Mouse (Mus musculus) gastrocnemius, postnatal 14 days (tissue): ENCODE measurements around the gene Sectm1a. TPM values are rescaled to one million over a fixed set of nuclear protein-coding genes. Genes with fewer than 3 reads are reported as not detected.
"Not testable (repeated sequence)": the region's sequence is repeated elsewhere in the genome, so short reads cannot be mapped to it uniquely, and the experiment has no call there.

Experiments used
- DNase-seq: peaks from one replicate; pipeline ENCODE4 v3.0.0; 2021; ENCODE audit warnings: mixed read lengths
- intact Hi-C: fragments of 180-260 bp; cut with DNase I; formaldehyde crosslinking; loops from one replicate; pipeline ENCODE4 v1.15.1; 2025; ENCODE audit warnings: low total_unique reads
- long read RNA-seq, 2 experiments: library from polyadenylated mRNA; stranded (forward); transcript quantifications; one replicate each; pipeline ENCODE4 v2.0.0; 2021
- total RNA-seq, 2 experiments: library from RNA; stranded (reverse); gene quantifications; 2 replicates each; pipeline ENCODE4 v1.2.3; 2021

Gene Sectm1a
- total RNA-seq, result not detected
- long read RNA-seq, experiment 1, result 0 reads
- long read RNA-seq, experiment 2, result 0 reads

DNA sequence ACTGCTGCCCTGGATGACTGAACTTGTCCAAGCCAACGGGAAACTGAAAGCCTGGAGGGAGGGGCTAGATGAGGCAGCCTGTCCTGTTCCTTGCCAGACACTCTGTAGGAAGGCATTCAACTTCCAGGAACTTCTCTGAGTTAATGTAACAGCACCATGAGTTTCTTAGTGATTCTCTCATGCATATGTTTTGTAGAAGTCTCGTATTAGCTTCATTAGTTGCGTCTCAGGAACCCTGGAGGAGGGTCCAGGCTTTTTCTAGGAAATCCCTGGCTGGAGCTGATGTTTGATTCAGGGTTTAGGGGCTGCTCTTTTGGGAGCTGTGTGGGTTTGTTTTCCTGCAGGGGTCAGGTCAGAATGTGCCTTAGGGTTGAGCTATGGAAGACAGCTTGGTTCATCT lies at the start of gene Sectm1a:
Gene Sectm1a (minus strand): TSS at position 101 of the 400 bp plus-strand sequence.
- DNase-seq, result no peak
- intact Hi-C loops, result no loop called here

DNA sequence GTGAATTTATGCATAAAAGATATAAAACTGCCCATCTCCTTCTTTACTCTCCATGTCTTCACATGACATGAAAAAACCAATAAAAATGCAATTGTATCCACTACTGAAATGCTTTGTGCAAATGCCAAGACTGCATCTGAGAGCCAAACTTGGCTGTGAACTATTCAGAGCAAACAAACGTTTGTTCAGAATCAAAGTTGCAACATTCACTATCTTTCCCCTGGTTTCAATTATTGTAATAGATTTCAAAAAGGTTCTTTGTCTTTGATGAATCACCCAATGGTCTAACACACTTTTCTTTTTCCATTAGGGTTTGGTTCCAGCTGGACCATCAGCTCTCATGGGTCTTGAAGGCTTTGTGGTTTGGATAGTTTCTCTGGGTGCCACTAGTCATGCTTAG lies 48.6 kb upstream of the Sectm1a start:
- intact Hi-C loops, result no loop called here

GRCm38 (mm10) chr11:121127441-121127840 lies 46.4 kb upstream of the Sectm1a start:
- no peak for DNase-seq
- intact Hi-C loops, result no loop called here

More for the DNA sequence above, 48.6 kb upstream of the Sectm1a start:
- DNase-seq, result no peak

DNA sequence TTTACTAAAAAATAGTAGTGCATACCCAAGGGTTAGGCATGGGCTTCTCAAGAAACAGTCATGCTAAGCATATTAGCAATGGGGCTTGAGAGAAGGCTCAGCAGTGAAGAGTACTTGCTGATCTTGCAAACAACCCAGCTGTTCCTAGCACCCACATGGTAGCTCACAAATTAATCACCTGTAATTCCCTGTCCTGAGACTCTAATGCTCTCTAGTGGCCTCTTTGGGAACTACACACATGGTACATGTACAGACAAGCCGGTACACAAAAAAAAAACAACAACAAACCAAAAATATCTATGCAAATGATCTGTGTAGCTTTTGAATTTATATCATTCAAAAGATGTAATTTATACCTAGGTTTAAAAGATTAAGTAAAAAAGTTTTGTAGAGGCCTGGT lies 45.4 kb upstream of the Sectm1a start:
- DNase-seq, result no peak
- intact Hi-C loops, result no loop called here

GRCm38 (mm10) chr11:121125522-121126172 lies 44.6 kb upstream of the Sectm1a start:
- intact Hi-C loops, result no loop called here
- DNase-seq, result no peak

DNA sequence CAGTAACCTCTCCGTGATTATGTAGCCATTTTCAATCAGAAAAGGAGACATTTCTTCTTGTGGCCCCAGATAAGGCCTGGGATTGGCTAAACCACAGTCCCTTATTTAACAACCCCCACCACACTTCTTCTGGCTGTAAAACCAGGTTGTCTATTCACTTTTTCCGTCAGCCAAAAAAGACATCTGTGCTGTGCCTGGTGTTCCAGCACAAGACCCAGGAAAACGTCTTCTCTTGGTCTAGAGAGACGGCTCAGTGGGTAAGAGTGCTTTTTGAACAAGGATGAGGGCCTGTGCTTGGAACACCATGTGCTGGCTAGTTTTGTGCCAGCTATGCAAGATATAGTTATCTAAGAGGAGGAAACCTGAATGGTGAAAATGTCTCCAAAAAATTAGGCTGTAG lies 42.4 kb upstream of the Sectm1a start:
- no peak for DNase-seq
- intact Hi-C loops, result no loop called here

- DNase-seq, result no peak
- intact Hi-C loops, result no loop called here
Measured at GRCm38 (mm10) chr11:121122024-121122670, 41.1 kb upstream of the Sectm1a start.

GRCm38 (mm10) chr11:121121151-121121550 lies 40.1 kb upstream of the Sectm1a start:
- no peak for DNase-seq
- intact Hi-C loops, result no loop called here

DNA sequence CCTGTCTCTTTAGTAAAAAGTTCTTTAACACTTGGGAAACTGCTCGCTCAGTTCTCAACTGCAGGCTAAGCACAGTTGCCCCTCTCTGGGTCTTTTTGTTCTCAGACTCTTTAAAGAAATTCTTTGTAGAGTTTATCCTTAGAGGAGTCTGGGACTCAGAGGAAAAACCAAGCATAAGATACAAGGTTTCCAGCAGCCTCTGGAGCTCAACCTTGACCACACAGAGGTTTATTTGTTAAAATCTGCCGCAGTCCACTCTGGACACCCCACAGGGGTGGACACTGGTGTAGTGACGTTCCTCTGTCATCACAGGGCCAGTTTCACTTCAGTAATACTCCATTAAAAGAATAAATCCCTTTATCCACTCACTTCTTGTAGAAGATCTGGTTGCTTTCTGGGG lies 37.6 kb upstream of the Sectm1a start, which contains the start of gene Tex19.2:
Gene Tex19.2 (minus strand): TSS at position 101 of the 400 bp plus-strand sequence.
- DNase-seq, result no peak
- intact Hi-C loops, result no loop called here

GRCm38 (mm10) chr11:121118106-121118505 lies 37.1 kb upstream of the Sectm1a start:
- no peak for DNase-seq
- intact Hi-C loops, result no loop called here

DNA sequence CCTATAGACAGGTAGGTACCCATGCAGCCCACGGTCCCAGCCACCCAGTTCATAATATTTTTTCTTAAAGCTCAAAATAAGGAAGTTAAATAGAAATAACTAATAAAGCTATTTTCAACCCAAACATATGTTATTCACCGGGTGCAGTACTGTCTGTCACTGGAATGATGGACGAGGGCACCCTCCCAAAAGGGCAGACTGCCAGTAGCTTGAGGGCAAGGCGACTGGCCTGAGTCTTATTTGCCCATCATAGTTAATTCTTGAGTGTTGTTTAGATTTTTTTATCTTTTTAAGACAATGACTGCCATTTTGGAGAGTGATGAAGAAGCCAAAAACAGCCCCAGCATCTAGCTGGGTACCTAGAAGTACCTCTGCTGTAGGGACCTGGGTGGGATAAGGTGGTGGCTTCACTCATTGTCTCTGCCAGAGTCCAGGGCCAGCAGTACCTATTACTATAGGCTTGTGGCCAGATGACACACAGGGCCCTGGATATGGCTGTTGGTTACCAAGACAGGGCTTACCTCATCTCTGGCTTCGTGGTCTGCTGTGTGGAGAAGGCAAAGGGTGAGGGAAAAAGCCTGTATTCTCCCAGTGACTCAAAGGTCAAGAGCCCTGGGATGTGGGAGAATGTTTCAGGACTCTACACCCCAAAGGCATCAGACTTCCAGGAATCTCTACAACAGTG lies 31.2 kb upstream of the Sectm1a start:
- intact Hi-C loops, result no loop called here
- no peak for DNase-seq

DNA sequence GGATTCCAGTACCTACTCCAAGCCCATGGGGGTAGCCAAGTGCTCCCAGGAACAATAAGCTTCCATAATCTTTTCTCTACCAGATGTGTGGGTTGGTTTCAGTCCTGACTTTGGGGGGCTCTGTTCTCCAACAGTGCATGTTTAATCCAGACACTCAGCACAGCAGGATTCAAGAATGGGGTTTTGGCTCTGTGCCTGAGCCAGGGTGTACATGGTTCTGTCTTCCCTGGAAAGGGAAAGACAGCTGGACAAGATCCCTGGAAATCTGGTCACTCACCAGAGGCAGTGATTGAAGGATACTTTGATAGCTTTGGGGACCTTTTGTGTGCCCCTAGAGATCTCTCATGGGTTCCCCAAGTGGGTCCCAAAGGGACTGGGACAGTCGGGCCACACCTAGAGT lies 30.6 kb upstream of the Sectm1a start:
- no peak for DNase-seq
- intact Hi-C loops, result no loop called here

GRCm38 (mm10) chr11:121111051-121111450 lies 30.0 kb upstream of the Sectm1a start:
- intact Hi-C loops, result no loop called here
- no peak for DNase-seq

- no peak for DNase-seq
- intact Hi-C loops, result no loop called here
Measured at GRCm38 (mm10) chr11:121109986-121110385, 29.0 kb upstream of the Sectm1a start.

DNA sequence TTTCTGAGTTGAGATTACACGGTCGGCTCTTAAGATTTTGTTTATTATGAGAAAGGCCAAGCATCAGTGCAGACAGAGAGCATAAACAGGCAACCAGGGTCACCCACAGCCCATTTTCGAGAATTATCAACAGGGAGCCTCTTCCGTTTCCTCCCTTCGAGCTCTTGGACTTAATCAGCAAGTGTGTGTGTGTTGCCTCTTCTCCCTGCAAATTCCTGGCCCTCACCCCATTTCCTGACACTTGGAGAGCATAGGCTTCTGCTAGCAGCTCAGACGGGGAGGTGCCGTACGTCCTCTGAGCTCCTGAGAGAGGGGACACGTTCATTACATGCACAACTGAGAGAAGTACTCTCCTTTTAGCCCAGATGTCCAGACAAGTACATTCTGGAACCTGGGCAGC lies 27.0 kb upstream of the Sectm1a start:
- no peak for DNase-seq
- intact Hi-C loops, result no loop called here

DNA sequence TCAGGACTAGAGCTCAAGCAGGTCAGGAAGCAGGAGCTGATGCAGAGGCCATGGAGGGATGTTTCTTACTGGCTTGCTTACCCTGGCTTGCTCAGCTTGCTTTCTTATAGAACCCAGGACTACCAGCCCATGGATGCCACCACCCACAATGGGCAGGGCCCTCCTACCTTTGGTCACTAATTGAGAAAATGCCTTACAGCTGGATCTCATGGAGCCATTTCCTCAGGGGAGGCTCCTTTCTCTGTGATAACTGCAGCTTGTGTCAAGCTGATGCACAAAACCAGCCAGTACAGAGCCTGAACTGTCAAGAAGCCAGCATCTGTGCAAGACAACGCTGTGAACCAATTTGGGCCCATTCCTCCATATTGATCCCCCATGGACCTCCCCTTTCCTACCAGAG lies 26.2 kb upstream of the Sectm1a start:
- DNase-seq, intact Hi-C loops: not testable (repeated sequence)

DNA sequence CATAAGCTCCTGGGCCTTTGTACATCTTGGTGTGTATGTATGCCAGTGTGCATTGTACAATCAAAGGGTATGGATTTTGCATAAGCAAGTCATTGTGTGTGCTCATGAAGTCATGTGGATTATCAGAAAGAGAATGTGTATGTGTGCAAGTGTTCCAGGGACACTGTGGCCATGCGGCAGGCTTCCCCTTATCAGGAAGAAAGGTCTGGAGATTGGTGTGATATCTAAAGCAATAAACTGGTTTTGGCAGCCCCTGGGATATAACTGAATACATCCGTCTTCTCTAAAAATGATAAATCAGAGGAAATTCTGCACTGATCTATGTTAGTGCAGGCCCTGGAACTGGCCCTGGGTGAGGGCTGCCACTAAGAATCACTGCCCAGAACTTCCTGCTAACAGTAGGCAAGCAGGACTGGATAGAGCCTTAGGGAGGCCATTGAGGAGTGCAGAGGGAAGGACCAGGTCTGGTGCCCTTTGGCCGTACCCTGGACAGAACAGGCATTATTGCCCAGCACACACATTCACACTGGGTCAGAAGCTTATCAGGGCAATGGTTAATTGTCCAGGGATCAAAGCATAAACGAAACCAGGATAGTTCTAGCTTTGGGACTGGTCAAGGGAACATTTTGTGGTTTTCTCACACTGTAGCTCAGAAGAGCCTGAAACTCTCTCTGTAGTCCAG lies 20.2 kb upstream of the Sectm1a start:
- intact Hi-C loops, result no loop called here
- DNase-seq, result no peak

GRCm38 (mm10) chr11:121100692-121101091 lies 19.7 kb upstream of the Sectm1a start:
- intact Hi-C loops, result no loop called here

GRCm38 (mm10) chr11:121099762-121100161 lies 18.7 kb upstream of the Sectm1a start:
- DNase-seq, result no peak
- intact Hi-C loops, result no loop called here

More at GRCm38 (mm10) chr11:121100692-121101091, 19.7 kb upstream of the Sectm1a start:
- no peak for DNase-seq
